Mouse (Mus musculus): ENCODE results near the gene Vmn2r90. TPM values are rescaled to one million over a fixed set of nuclear protein-coding genes. Genes with fewer than 3 reads are reported as not detected.
"Not testable (repeated sequence)": the region's sequence is repeated elsewhere in the genome, so short reads cannot be mapped to it uniquely, and the experiment has no call there.

The Vmn2r90 gene
- polyA plus RNA-seq, 1 experiment from 2014 or later: 0.08 TPM

DNA sequence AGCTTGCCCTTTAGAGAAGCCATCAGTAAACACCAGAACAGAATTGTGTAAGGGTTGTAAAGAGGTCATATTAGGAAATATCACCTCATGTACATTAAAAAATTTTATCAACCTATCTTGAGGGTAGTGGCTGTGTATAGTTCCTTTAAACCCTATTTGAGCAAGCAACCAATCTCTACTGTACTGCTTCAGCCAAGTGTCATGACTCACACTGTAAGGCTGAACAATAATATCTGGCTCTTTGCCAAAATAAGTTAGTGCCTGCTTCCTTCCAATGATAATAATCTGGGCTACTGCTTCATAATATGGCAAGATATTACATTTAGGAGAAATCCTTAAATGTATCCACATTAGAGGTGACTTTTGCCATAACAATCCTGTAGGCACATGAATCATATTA lies 38.0 kb downstream of the Vmn2r90 start:
- H3K27ac ChIP-seq (ENCODE audit: low read length); H3K4me2 ChIP-seq (ENCODE audit: low read length); H3K36me3 ChIP-seq (ENCODE audit: control insufficient read depth, insufficient read depth); H3K9ac ChIP-seq (replicated peaks; ENCODE audit: low read depth, low read length); H3K4me3 ChIP-seq (replicated peaks; ENCODE audit: low read length); H3K4me1 ChIP-seq (replicated peaks; ENCODE audit: control insufficient read depth, insufficient read depth, low read length); H3K9me3 ChIP-seq (ENCODE audit: control insufficient read depth, low read length); ATAC-seq; H3K27me3 ChIP-seq (replicated peaks; ENCODE audit: control insufficient read depth, insufficient read depth, low read length): not testable (repeated sequence)

DNA sequence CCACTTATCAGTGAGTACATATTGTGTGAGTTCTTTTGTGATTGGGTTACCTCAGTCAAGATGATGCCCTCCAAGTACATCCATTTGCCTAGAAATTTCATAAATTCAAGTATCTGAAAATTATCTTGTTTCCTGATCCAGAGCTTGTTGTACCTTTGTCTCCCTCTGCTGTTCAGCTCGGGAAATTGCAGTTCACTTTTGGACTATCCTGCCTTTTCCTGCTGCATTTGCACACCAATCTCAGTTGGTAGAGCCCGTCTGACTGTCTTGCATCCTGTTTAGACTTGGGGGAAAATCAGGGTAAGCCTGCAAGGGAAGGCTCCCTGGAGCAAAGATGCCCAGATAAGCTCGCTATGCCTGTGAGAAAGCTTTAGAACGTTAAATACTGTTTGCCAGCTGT lies 45.8 kb downstream of the Vmn2r90 start:
- not testable (repeated sequence) for H3K9me3 ChIP-seq (ENCODE audit: control insufficient read depth, low read length); H3K4me2 ChIP-seq (ENCODE audit: low read length); H3K4me3 ChIP-seq (replicated peaks; ENCODE audit: low read length); ATAC-seq; H3K9ac ChIP-seq (replicated peaks; ENCODE audit: low read depth, low read length); H3K27me3 ChIP-seq (replicated peaks; ENCODE audit: control insufficient read depth, insufficient read depth, low read length); H3K36me3 ChIP-seq (ENCODE audit: control insufficient read depth, insufficient read depth); H3K4me1 ChIP-seq (replicated peaks; ENCODE audit: control insufficient read depth, insufficient read depth, low read length); H3K27ac ChIP-seq (ENCODE audit: low read length)
- WGBS: 10% methylated on average over 4 of the region's 4 CpGs

DNA sequence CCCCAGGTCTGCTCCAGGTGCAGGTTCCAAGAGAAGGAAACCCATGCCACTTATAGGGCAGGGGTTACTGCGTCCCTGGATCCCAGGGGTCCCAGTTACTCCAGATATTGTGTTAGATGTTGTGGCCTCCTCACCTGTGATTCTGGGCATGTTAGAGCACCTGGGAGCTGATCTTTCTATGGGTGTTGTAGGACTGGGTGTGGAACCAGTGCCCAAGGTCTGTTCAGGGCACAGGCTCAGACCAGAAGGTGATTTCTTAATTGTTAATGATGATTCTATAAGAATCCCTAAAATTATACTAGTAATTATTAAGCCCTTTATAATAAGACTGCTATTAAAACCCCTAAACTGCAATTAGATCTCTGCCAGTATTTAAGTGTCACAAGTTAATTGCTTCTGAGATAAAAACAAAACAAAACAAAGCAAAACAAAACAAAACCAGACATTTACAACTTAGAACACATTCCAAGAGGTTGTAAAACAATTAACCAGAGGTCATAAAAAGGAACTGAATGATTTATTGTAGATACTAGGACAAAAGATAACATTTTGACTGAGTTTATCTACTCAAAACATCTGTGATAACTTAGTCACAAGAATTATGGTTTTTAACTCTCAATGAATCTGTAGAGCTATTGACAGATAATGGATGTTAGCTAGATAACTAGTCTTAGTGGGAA lies 59.2 kb downstream of the Vmn2r90 start:
- H3K4me2 ChIP-seq (ENCODE audit: low read length): no peak overlapping the region
- no peaks in the 10 kb centered on the region for H3K36me3 ChIP-seq (ENCODE audit: control insufficient read depth, insufficient read depth)
- H3K27me3 ChIP-seq (replicated peaks; ENCODE audit: control insufficient read depth, insufficient read depth, low read length): no peaks in the 10 kb centered on the region
- H3K4me1 ChIP-seq (replicated peaks; ENCODE audit: control insufficient read depth, insufficient read depth, low read length): no peaks in the 10 kb centered on the region
- no peak overlapping the region for H3K4me3 ChIP-seq (replicated peaks; ENCODE audit: low read length)
- no peak overlapping the region for H3K27ac ChIP-seq (ENCODE audit: low read length)
- H3K9me3 ChIP-seq (ENCODE audit: control insufficient read depth, low read length): no peaks in the 10 kb centered on the region
- H3K9ac ChIP-seq (replicated peaks; ENCODE audit: low read depth, low read length): no peak overlapping the region
- ATAC-seq: no peak
- 89% methylated on average over 1 of the region's 1 CpGs for WGBS

DNA sequence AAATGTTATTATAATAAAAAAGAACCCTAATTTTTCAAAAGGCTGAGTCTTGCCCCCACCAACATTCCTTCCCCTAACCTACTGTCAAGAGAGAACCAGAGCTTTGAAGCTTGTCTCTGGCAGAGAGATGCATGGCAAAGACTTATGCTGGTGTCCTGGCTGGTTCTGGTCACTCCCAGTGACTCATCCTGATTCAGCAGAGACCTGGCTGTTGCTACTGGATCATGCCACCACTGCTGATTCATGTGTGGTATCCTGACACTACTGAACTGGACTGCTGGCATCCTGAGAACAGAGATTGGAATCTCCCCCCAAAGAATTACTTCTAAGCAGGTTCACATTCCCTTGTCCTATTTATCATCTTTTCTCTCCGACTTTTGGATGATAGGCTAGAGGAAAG lies 60.7 kb downstream of the Vmn2r90 start:
- no peak for ATAC-seq
- Histone ChIP-seq H3K36me3 (ENCODE audit: control insufficient read depth, insufficient read depth) (no peaks in the 10 kb centered on the region), H3K27me3 (replicated peaks; ENCODE audit: control insufficient read depth, insufficient read depth, low read length) (no peaks in the 10 kb centered on the region), H3K9ac (replicated peaks; ENCODE audit: low read depth, low read length) (no peak overlapping the region), H3K4me2 (ENCODE audit: low read length) (no peak overlapping the region), H3K4me1 (replicated peaks; ENCODE audit: control insufficient read depth, insufficient read depth, low read length) (no peaks in the 10 kb centered on the region), H3K9me3 (ENCODE audit: control insufficient read depth, low read length) (no peaks in the 10 kb centered on the region), H3K4me3 (replicated peaks; ENCODE audit: low read length) (no peak overlapping the region), H3K27ac (ENCODE audit: low read length) (no peak overlapping the region)
- WGBS: 55% methylated on average over 1 of the region's 1 CpGs

DNA sequence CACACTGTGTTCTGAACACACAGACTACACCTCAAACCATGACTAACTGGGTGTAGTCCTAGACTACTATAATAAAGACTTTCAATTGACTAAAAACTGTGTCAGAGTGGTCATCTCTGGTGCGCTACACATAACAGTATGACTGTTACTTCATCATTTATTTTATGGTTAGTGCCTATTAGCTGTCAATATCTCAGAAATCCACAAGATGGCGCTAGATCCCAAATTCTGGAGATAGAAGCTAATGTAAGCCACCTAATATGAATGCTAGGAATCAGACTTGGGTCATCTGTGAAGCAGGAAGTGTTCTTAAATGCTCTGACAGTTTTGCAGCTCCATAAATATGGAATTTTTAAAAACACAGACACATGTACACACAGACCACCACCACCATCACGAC lies 62.9 kb downstream of the Vmn2r90 start:
- Histone ChIP-seq H3K27ac (ENCODE audit: low read length) (no peak overlapping the region), H3K4me2 (ENCODE audit: low read length) (no peak overlapping the region), H3K36me3 (ENCODE audit: control insufficient read depth, insufficient read depth) (no peaks in the 10 kb centered on the region), H3K27me3 (replicated peaks; ENCODE audit: control insufficient read depth, insufficient read depth, low read length) (no peaks in the 10 kb centered on the region), H3K4me1 (replicated peaks; ENCODE audit: control insufficient read depth, insufficient read depth, low read length) (no peaks in the 10 kb centered on the region), H3K4me3 (replicated peaks; ENCODE audit: low read length) (no peak overlapping the region), H3K9ac (replicated peaks; ENCODE audit: low read depth, low read length) (no peak overlapping the region), H3K9me3 (ENCODE audit: control insufficient read depth, low read length) (no peaks in the 10 kb centered on the region)
- WGBS: 10% methylated on average over 3 of the region's 3 CpGs
- peak; percentile 71 for ATAC-seq

Other genes with a start within 250 kb of the Vmn2r90 start
- 8.0 and 10.3 TPM in 2 replicates for gene Lnpep, start 78.7 kb upstream of the Vmn2r90 start, polyA plus RNA-seq (2015; fragmentation: Nextera tagmentation; extraction: Ambion mirVana)
- gene Spaca6, start 123.4 kb downstream of the Vmn2r90 start, polyA plus RNA-seq (2015; fragmentation: Nextera tagmentation; extraction: Ambion mirVana): 19.0 and 30.7 TPM in 2 replicates
- gene Has1, start 151.5 kb downstream of the Vmn2r90 start, polyA plus RNA-seq (2015; fragmentation: Nextera tagmentation; extraction: Ambion mirVana): 0.32 and 0.92 TPM in 2 replicates
- not detected in 2 replicates for gene Fpr1, start 180.2 kb downstream of the Vmn2r90 start, polyA plus RNA-seq (2015; fragmentation: Nextera tagmentation; extraction: Ambion mirVana)
- gene Fpr2, start 184.1 kb downstream of the Vmn2r90 start, polyA plus RNA-seq (2015; fragmentation: Nextera tagmentation; extraction: Ambion mirVana): not detected in 2 replicates
- gene Fpr3, start 184.1 kb downstream of the Vmn2r90 start, polyA plus RNA-seq (2015; fragmentation: Nextera tagmentation; extraction: Ambion mirVana): not detected in 2 replicates

Measured in forebrain, embryonic 16.5 days (tissue).